Mouse (Mus musculus) liver, embryonic 16.5 days (tissue): ENCODE results near the gene Zdhhc7. TPM values are rescaled to one million over a fixed set of nuclear protein-coding genes. Genes with fewer than 3 reads are reported as not detected.

ENCODE experiments used
- ATAC-seq: fragments of 200-750 bp; cut with Nextera tagmentation; 2 replicates; pipeline ENCODE4 v1.8.0; 2017; ENCODE audit warnings: low read depth, mild to moderate bottlenecking, moderate number of reproducible peaks, moderate library complexity
- H3K27ac ChIP-seq: fragments of 300-500 bp; sonication (generic); 2 replicates; pipeline ENCODE4 v1.5.1; 2014; ENCODE audit warnings: mild to moderate bottlenecking, low read length
- H3K27me3 ChIP-seq: fragments of 300-500 bp; sonication (generic); 2 replicates; pipeline ENCODE4 v1.6.1; 2014; ENCODE audit warnings: low read depth, low read length, mixed read lengths; ENCODE audit not compliant: control insufficient read depth, insufficient read depth
- H3K36me3 ChIP-seq: fragments of 300-500 bp; sonication (generic); 2 replicates; pipeline ENCODE4 v1.6.1; 2014; ENCODE audit warnings: mild to moderate bottlenecking; ENCODE audit not compliant: control insufficient read depth, insufficient read depth
- H3K4me1 ChIP-seq: fragments of 300-500 bp; sonication (generic); 2 replicates; pipeline ENCODE4 v1.6.1; 2014; ENCODE audit warnings: low read depth, low read length, mixed read lengths; ENCODE audit not compliant: control insufficient read depth
- H3K4me2 ChIP-seq: fragments of 300-500 bp; sonication (generic); 2 replicates; pipeline ENCODE4 v1.6.1; 2014; ENCODE audit warnings: low read depth, low read length, mixed read lengths
- H3K4me3 ChIP-seq: fragments of 300-500 bp; sonication (generic); 2 replicates; pipeline ENCODE4 v1.5.1; 2014; ENCODE audit warnings: low read depth, mild to moderate bottlenecking, low read length
- H3K9ac ChIP-seq: fragments of 300-500 bp; sonication (generic); 2 replicates; pipeline ENCODE4 v1.6.1; 2014; ENCODE audit warnings: low read depth, low read length
- H3K9me3 ChIP-seq: fragments of 300-500 bp; sonication (generic); replicated peaks from 2 replicates; pipeline ENCODE4 v1.6.1; 2016; ENCODE audit warnings: low read length; ENCODE audit not compliant: control insufficient read depth
- WGBS: fragments of 180-500 bp; shearing (Covaris S2); extraction: QIAGEN DNeasy Blood & Tissue Kit; methylation state at CpG from one replicate; pipeline ENCODE4 v1.1.7; 2014; ENCODE audit not compliant: insufficient replicate concordance; 5-methylcytosine and 5-hydroxymethylcytosine counted together
- polyA plus RNA-seq: library from polyadenylated mRNA; unstranded; fragments of >200 nt; fragmentation: Nextera tagmentation; extraction: Ambion mirVana; gene quantifications from 2 replicates; pipeline ENCODE4 v1.2.1, GENCODE M21; 2015

Gene Zdhhc7
- polyA plus RNA-seq, 1 experiment from 2014 or later: 12.9 TPM

GRCm38 (mm10) chr8:120119429-120119828 is 18.1 kb upstream of the Zdhhc7 start:
- Histone ChIP-seq H3K27me3 (peaks cover 28% of the 10 kb centered on the region), H3K9me3 (no peaks in the 10 kb centered on the region), H3K9ac (no peak overlapping the region), H3K4me1 (no peaks in the 10 kb centered on the region; the same call in 1 of the 2 replicates), H3K36me3 (no peaks in the 10 kb centered on the region), H3K4me2 (no peak overlapping the region), H3K4me3 (no peak overlapping the region), H3K27ac (no peak overlapping the region)
- WGBS: 38% methylated on average over 3 of the region's 3 CpGs
- no peak for ATAC-seq

GRCm38 (mm10) chr8:120118847-120119246 is 17.6 kb upstream of the Zdhhc7 start:
- H3K9me3 ChIP-seq: no peaks in the 10 kb centered on the region
- no peaks in the 10 kb centered on the region for H3K36me3 ChIP-seq
- peaks cover 4% of the 10 kb centered on the region for H3K4me1 ChIP-seq
- WGBS: 59% methylated on average over 5 of the region's 5 CpGs
- H3K27me3 ChIP-seq: peaks cover 33% of the 10 kb centered on the region
- H3K27ac ChIP-seq: no peak overlapping the region
- no peak overlapping the region for H3K9ac ChIP-seq
- ATAC-seq: no peak
- no peak overlapping the region for H3K4me3 ChIP-seq
- no peak overlapping the region for H3K4me2 ChIP-seq

- H3K9me3 ChIP-seq: no peaks in the 10 kb centered on the region
- WGBS: 69% methylated on average over 9 of the region's 9 CpGs
- no peak overlapping the region for H3K9ac ChIP-seq
- H3K4me3 ChIP-seq: no peak overlapping the region
- H3K27ac ChIP-seq: no peak overlapping the region
- peaks cover 33% of the 10 kb centered on the region for H3K27me3 ChIP-seq
- H3K36me3 ChIP-seq: no peaks in the 10 kb centered on the region
- ATAC-seq: no peak
- H3K4me1 ChIP-seq: peaks cover 7% of the 10 kb centered on the region
- no peak overlapping the region for H3K4me2 ChIP-seq
Observed at GRCm38 (mm10) chr8:120118162-120118561, 16.9 kb upstream of the Zdhhc7 start.

- 51% methylated on average over 7 of the region's 7 CpGs for WGBS
- Histone ChIP-seq H3K27me3 (peaks cover 33% of the 10 kb centered on the region), H3K9ac (no peak overlapping the region), H3K4me2 (0 out of 2 replicates have a peak overlapping the region, but pooled peaks have one; percentile 6), H3K4me1 (peaks cover 12% of the 10 kb centered on the region), H3K27ac (no peak overlapping the region), H3K9me3 (no peaks in the 10 kb centered on the region), H3K4me3 (no peak overlapping the region), H3K36me3 (no peaks in the 10 kb centered on the region)
- ATAC-seq: no peak
Observed at GRCm38 (mm10) chr8:120116600-120116999, 15.3 kb upstream of the Zdhhc7 start.

GRCm38 (mm10) chr8:120114315-120114841 is 13.1 kb upstream of the Zdhhc7 start:
- Histone ChIP-seq H3K27ac (no peak overlapping the region), H3K4me3 (peak overlapping the region; percentile 67), H3K9me3 (no peaks in the 10 kb centered on the region), H3K4me2 (peak overlapping the region; percentile 92), H3K9ac (peak overlapping the region; percentile 61), H3K36me3 (no peaks in the 10 kb centered on the region), H3K4me1 (peaks cover 12% of the 10 kb centered on the region), H3K27me3 (peaks cover 33% of the 10 kb centered on the region)
- ATAC-seq: no peak; the same call in 1 of the 2 replicates
- WGBS: 3% methylated on average over 46 of the region's 46 CpGs

- Histone ChIP-seq H3K4me1 (peaks cover 12% of the 10 kb centered on the region), H3K9me3 (no peaks in the 10 kb centered on the region), H3K9ac (peak within 1 kb of the TSS; percentile 78), H3K27me3 (peaks cover 33% of the 10 kb centered on the region), H3K36me3 (no peaks in the 10 kb centered on the region), H3K27ac (peak within 1 kb of the TSS; percentile 82), H3K4me2 (peak within 1 kb of the TSS; percentile 92), H3K4me3 (peak within 1 kb of the TSS; percentile 67)
- 0% methylated on average over 56 of the region's 61 CpGs for WGBS
- ATAC-seq: peak; percentile 93
Observed at GRCm38 (mm10) chr8:120113758-120114255, 12.5 kb upstream of the Zdhhc7 start, which contains the start of gene 6430548M08Rik. Gene 6430548M08Rik, plus strand, starts transcription at chr8:120114152.

- H3K4me2 ChIP-seq: peak overlapping the region; percentile 92
- H3K9me3 ChIP-seq: no peaks in the 10 kb centered on the region
- H3K27ac ChIP-seq: peak overlapping the region; percentile 82
- H3K4me3 ChIP-seq: peak overlapping the region; percentile 67
- peak overlapping the region; percentile 78 for H3K9ac ChIP-seq
- H3K4me1 ChIP-seq: peaks cover 12% of the 10 kb centered on the region
- peak; percentile 23 for ATAC-seq
- H3K27me3 ChIP-seq: peaks cover 33% of the 10 kb centered on the region
- no peaks in the 10 kb centered on the region for H3K36me3 ChIP-seq
- WGBS: 5% methylated on average over 10 of the region's 10 CpGs
Observed at GRCm38 (mm10) chr8:120113306-120113705, 12.0 kb upstream of the Zdhhc7 start.

- no peak overlapping the region for H3K9ac ChIP-seq
- H3K27me3 ChIP-seq: peaks cover 31% of the 10 kb centered on the region
- H3K9me3 ChIP-seq: no peaks in the 10 kb centered on the region
- no peak overlapping the region for H3K4me3 ChIP-seq
- no peaks in the 10 kb centered on the region for H3K36me3 ChIP-seq
- WGBS: 15% methylated on average over 5 of the region's 5 CpGs
- H3K4me1 ChIP-seq: peaks cover 12% of the 10 kb centered on the region
- no peak overlapping the region for H3K4me2 ChIP-seq
- ATAC-seq: no peak
- H3K27ac ChIP-seq: no peak overlapping the region
Observed at GRCm38 (mm10) chr8:120112535-120112934, 11.3 kb upstream of the Zdhhc7 start.

- no peak overlapping the region for H3K9ac ChIP-seq
- no peak overlapping the region for H3K4me2 ChIP-seq
- peaks cover 25% of the 10 kb centered on the region for H3K27me3 ChIP-seq
- ATAC-seq: no peak
- no peak overlapping the region for H3K27ac ChIP-seq
- H3K4me3 ChIP-seq: no peak overlapping the region
- no peaks in the 10 kb centered on the region for H3K36me3 ChIP-seq
- H3K4me1 ChIP-seq: peaks cover 12% of the 10 kb centered on the region
- H3K9me3 ChIP-seq: no peaks in the 10 kb centered on the region
- WGBS: 33% methylated on average over 4 of the region's 4 CpGs
Observed at GRCm38 (mm10) chr8:120111382-120111781, 10.1 kb upstream of the Zdhhc7 start.
